Mouse (Mus musculus) monocyte, adult 59 days (primary cell): ENCODE data around the gene Zbtb49. TPM values are rescaled to one million over a fixed set of nuclear protein-coding genes. Genes with fewer than 3 reads are reported as not detected.

Experiments
- total RNA-seq, 2 experiments: library from RNA; stranded (reverse); gene quantifications; one replicate each; pipeline ENCODE4 v1.2.4; 2023

Zbtb49 gene
- 10 to 100 TPM in 1 of 2 experiments, 1 to 10 TPM in 1; 6.6 to 11.5 TPM for total RNA-seq

DNA sequence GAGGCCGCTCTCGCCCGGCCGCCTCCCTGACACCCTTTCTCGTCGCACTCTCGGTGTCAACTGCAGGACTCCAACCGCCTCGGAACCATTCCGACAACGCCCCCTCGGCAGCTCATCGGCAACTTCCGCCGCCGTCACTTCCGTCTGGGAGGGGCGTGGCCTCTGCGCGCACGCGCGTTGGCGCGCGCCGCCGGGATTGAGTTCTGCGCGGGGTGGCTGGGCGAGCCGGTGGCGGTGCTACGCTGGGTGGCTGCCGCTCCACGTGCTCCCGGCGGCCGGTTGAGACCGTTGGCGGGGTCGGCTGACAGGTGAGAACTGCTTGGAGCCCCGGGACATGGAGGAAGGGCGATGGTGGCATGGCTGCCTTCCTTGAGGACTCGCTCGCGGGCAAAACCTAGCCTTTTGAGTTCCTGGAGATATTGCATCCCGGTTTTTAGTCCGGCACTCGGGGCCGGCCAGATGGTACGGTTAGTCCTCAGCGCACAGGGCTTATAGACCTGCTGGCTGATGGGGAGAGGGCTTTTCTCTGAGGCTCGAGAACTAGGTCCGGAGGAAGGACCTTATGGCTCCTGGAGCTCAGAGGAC is at the start of gene Zbtb49, which contains the start of gene Lyar:
Gene Zbtb49, minus strand, starts transcription at position 130 of the 585 bp plus-strand sequence.
Gene Lyar, plus strand, starts transcription at position 143 of the 585 bp plus-strand sequence.

GRCm38 (mm10) chr5:38260107-38260682 is 39.9 kb upstream of the Zbtb49 start, which contains the start of gene Tmem128:
Gene Tmem128, plus strand, starts transcription at chr5:38260185.

DNA sequence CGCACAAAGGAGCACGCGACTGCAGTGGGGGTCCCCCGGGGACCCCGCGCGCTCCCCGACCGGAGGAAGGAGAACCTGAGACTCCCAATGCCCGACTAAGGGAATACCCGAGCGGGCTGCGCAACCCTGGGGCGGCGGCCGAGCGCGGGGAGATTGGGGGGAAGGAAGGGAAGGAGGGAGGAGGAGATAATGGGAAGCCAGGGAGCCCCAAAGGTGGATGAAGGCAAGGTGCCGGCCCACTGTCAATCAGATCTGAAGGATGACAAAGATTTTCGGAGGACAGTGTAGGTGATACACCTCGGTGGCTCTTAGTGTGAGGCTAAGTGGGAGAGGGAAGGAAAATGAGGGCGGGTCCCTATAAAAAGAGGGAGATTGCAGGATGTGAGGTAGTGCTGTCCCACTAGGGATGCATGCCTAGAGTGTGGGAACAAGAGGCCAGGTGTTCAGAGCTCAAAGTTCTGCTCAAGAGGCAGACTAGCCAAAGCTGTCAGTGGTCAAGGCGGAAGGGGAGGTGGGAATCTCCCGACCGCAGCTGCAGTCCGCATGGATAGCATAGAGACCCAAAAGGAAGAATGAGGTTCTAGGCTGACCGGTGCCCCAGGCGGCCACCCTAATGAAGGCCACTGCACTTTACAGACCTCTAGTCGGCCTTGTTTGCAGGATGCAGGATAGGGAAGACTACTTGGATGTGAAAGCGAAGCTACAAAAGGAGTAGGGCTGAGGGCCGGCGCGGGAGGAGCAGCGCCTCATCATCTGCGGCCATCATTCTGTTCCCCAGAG is 60.4 kb downstream of the Zbtb49 start, which contains the start of gene Nsg1:
Gene Nsg1, minus strand, starts transcription at position 274 of the 780 bp plus-strand sequence.

Other genes starting within 250 kb of the Zbtb49 start
- 10 to 100 TPM; 29.6 to 33.2 TPM for gene Stx18, start 181.7 kb downstream of the Zbtb49 start, total RNA-seq
- not detected for gene Nsg1, start 60.5 kb downstream of the Zbtb49 start, total RNA-seq
- 10 to 100 TPM; 13.5 to 16.7 TPM for gene Lyar, start within 50 bp of the Zbtb49 start, total RNA-seq
- 10 to 100 TPM; 68.6 to 71.7 TPM for gene Tmem128, start 39.7 kb upstream of the Zbtb49 start, total RNA-seq
- gene Otop1, start 55.5 kb upstream of the Zbtb49 start, total RNA-seq: not detected
- not detected for gene Drd5, start 98.9 kb upstream of the Zbtb49 start, total RNA-seq